Mouse (Mus musculus) intestine, embryonic 15.5 days (tissue): ENCODE measurements around the gene Tmem178b. TPM values are rescaled to one million over a fixed set of nuclear protein-coding genes. Genes with fewer than 3 reads are reported as not detected.

Source experiments
- ATAC-seq: fragments of 200-750 bp; cut with Nextera tagmentation; 2 replicates; pipeline ENCODE4 v1.8.0; 2017; ENCODE audit warnings: moderate TSS enrichment, moderate library complexity
- H3K27ac ChIP-seq: fragments of 300-500 bp; sonication (generic); 2 replicates; pipeline ENCODE4 v1.5.1; 2015; ENCODE audit warnings: mild to moderate bottlenecking, inconsistent platforms
- H3K27me3 ChIP-seq: fragments of 300-500 bp; sonication (generic); replicated peaks from 2 replicates; pipeline ENCODE4 v1.6.1; 2015; ENCODE audit warnings: inconsistent platforms
- H3K36me3 ChIP-seq: fragments of 300-500 bp; sonication (generic); 2 replicates; pipeline ENCODE4 v1.6.1; 2015; ENCODE audit warnings: inconsistent platforms
- H3K4me1 ChIP-seq: fragments of 300-500 bp; sonication (generic); replicated peaks from 2 replicates; pipeline ENCODE4 v1.6.1; 2015; ENCODE audit warnings: inconsistent platforms
- H3K4me2 ChIP-seq: fragments of 300-500 bp; sonication (generic); replicated peaks from 2 replicates; pipeline ENCODE4 v1.6.1; 2015; ENCODE audit warnings: mild to moderate bottlenecking, inconsistent platforms
- H3K4me3 ChIP-seq: fragments of 300-500 bp; sonication (generic); replicated peaks from 2 replicates; pipeline ENCODE4 v1.5.1; 2015; ENCODE audit warnings: inconsistent platforms
- H3K9ac ChIP-seq: fragments of 300-500 bp; sonication (generic); 2 replicates; pipeline ENCODE4 v1.6.1; 2015; ENCODE audit warnings: inconsistent platforms
- H3K9me3 ChIP-seq: fragments of 300-500 bp; sonication (generic); 2 replicates; pipeline ENCODE4 v1.6.1; 2016; ENCODE audit warnings: inconsistent platforms
- WGBS: fragments of 180-500 bp; shearing (Covaris S2); methylation state at CpG from one replicate; pipeline ENCODE4 v1.1.7; 2015; 5-methylcytosine and 5-hydroxymethylcytosine counted together
- polyA plus RNA-seq: library from polyadenylated mRNA; unstranded; fragments of >200 nt; fragmentation: Nextera tagmentation; extraction: Ambion mirVana; gene quantifications from 2 replicates; pipeline ENCODE4 v1.2.1, GENCODE M21; 2015

The Tmem178b gene
- polyA plus RNA-seq, 1 experiment from 2014 or later: 0.68 TPM

GRCm38 (mm10) chr6:40076089-40076488 is 203.0 kb downstream of the Tmem178b start:
- Histone ChIP-seq H3K9ac (no peak overlapping the region), H3K9me3 (no peaks in the 10 kb centered on the region), H3K36me3 (no peaks in the 10 kb centered on the region), H3K4me3 (no peak overlapping the region), H3K27me3 (no peaks in the 10 kb centered on the region), H3K4me1 (no peaks in the 10 kb centered on the region), H3K4me2 (no peak overlapping the region), H3K27ac (no peak overlapping the region)
- 3% methylated on average over 1 of the region's 1 CpGs for WGBS
- ATAC-seq: no peak

- Histone ChIP-seq H3K27me3 (no peaks in the 10 kb centered on the region), H3K9ac (no peak overlapping the region), H3K4me1 (no peaks in the 10 kb centered on the region), H3K36me3 (no peaks in the 10 kb centered on the region), H3K4me3 (no peak overlapping the region), H3K4me2 (no peak overlapping the region), H3K9me3 (no peaks in the 10 kb centered on the region), H3K27ac (no peak overlapping the region)
- ATAC-seq: no peak
- WGBS: 76% methylated on average over 5 of the region's 5 CpGs
These were observed 203.7 kb downstream of the Tmem178b start for GRCm38 (mm10) chr6:40076670-40077313.

- no peaks in the 10 kb centered on the region for H3K36me3 ChIP-seq
- no peak overlapping the region for H3K9ac ChIP-seq
- H3K27me3 ChIP-seq: no peaks in the 10 kb centered on the region
- H3K9me3 ChIP-seq: no peaks in the 10 kb centered on the region
- H3K27ac ChIP-seq: no peak overlapping the region
- H3K4me3 ChIP-seq: no peak overlapping the region
- no peaks in the 10 kb centered on the region for H3K4me1 ChIP-seq
- 83% methylated on average over 3 of the region's 3 CpGs for WGBS
- H3K4me2 ChIP-seq: no peak overlapping the region
- no peak for ATAC-seq
These were observed 205.3 kb downstream of the Tmem178b start for GRCm38 (mm10) chr6:40078353-40078752.

- Histone ChIP-seq H3K4me2 (no peak overlapping the region), H3K9me3 (no peaks in the 10 kb centered on the region), H3K27me3 (no peaks in the 10 kb centered on the region), H3K4me1 (no peaks in the 10 kb centered on the region), H3K4me3 (no peak overlapping the region), H3K36me3 (no peaks in the 10 kb centered on the region), H3K27ac (no peak overlapping the region), H3K9ac (no peak overlapping the region)
- 83% methylated on average over 3 of the region's 3 CpGs for WGBS
- ATAC-seq: no peak
These were observed 210.7 kb downstream of the Tmem178b start for GRCm38 (mm10) chr6:40083726-40084125.

GRCm38 (mm10) chr6:40091250-40091651 is 218.2 kb downstream of the Tmem178b start:
- no peak for ATAC-seq
- no peaks in the 10 kb centered on the region for H3K27me3 ChIP-seq
- no peak overlapping the region for H3K4me3 ChIP-seq
- no peak overlapping the region for H3K27ac ChIP-seq
- H3K9me3 ChIP-seq: no peaks in the 10 kb centered on the region
- no peaks in the 10 kb centered on the region for H3K4me1 ChIP-seq
- H3K9ac ChIP-seq: no peak overlapping the region
- H3K36me3 ChIP-seq: no peaks in the 10 kb centered on the region
- WGBS: 29% methylated on average over 5 of the region's 5 CpGs
- H3K4me2 ChIP-seq: no peak overlapping the region

GRCm38 (mm10) chr6:40098498-40098897 is 225.4 kb downstream of the Tmem178b start:
- no peak for ATAC-seq
- WGBS: 77% methylated on average over 2 of the region's 2 CpGs
- no peaks in the 10 kb centered on the region for H3K4me1 ChIP-seq

GRCm38 (mm10) chr6:40101785-40102184 is 228.7 kb downstream of the Tmem178b start:
- no peaks in the 10 kb centered on the region for H3K27me3 ChIP-seq
- H3K36me3 ChIP-seq: no peaks in the 10 kb centered on the region
- H3K9me3 ChIP-seq: no peaks in the 10 kb centered on the region
- no peak overlapping the region for H3K27ac ChIP-seq
- WGBS: 83% methylated on average over 4 of the region's 4 CpGs
- H3K4me1 ChIP-seq: no peaks in the 10 kb centered on the region
- H3K9ac ChIP-seq: no peak overlapping the region
- ATAC-seq: no peak
- H3K4me3 ChIP-seq: no peak overlapping the region
- H3K4me2 ChIP-seq: no peak overlapping the region

More at GRCm38 (mm10) chr6:40098498-40098897, 225.4 kb downstream of the Tmem178b start:
- H3K4me3 ChIP-seq: no peak overlapping the region
- H3K4me2 ChIP-seq: no peak overlapping the region
- no peak overlapping the region for H3K27ac ChIP-seq
- H3K27me3 ChIP-seq: no peaks in the 10 kb centered on the region
- no peak overlapping the region for H3K9ac ChIP-seq
- no peaks in the 10 kb centered on the region for H3K9me3 ChIP-seq
- H3K36me3 ChIP-seq: no peaks in the 10 kb centered on the region

- no peak overlapping the region for H3K9ac ChIP-seq
- no peak overlapping the region for H3K4me3 ChIP-seq
- no peak for ATAC-seq
- H3K4me1 ChIP-seq: no peaks in the 10 kb centered on the region
- H3K27ac ChIP-seq: no peak overlapping the region
- H3K4me2 ChIP-seq: no peak overlapping the region
- H3K9me3 ChIP-seq: no peaks in the 10 kb centered on the region
- H3K27me3 ChIP-seq: no peaks in the 10 kb centered on the region
- H3K36me3 ChIP-seq: no peaks in the 10 kb centered on the region
- WGBS: 54% methylated on average over 4 of the region's 4 CpGs
These were observed 229.8 kb downstream of the Tmem178b start for GRCm38 (mm10) chr6:40102863-40103262.

GRCm38 (mm10) chr6:40110029-40110428 is 237.0 kb downstream of the Tmem178b start:
- Histone ChIP-seq H3K4me1 (no peaks in the 10 kb centered on the region), H3K36me3 (no peaks in the 10 kb centered on the region), H3K27me3 (no peaks in the 10 kb centered on the region), H3K9ac (no peak overlapping the region), H3K27ac (no peak overlapping the region), H3K4me2 (no peak overlapping the region), H3K4me3 (no peak overlapping the region), H3K9me3 (no peaks in the 10 kb centered on the region)
- ATAC-seq: no peak
- WGBS: 76% methylated on average over 5 of the region's 5 CpGs

GRCm38 (mm10) chr6:40110729-40111128 is 237.7 kb downstream of the Tmem178b start:
- Histone ChIP-seq H3K4me2 (no peak overlapping the region), H3K9ac (no peak overlapping the region), H3K4me3 (no peak overlapping the region), H3K27me3 (no peaks in the 10 kb centered on the region), H3K4me1 (no peaks in the 10 kb centered on the region), H3K27ac (no peak overlapping the region), H3K36me3 (no peaks in the 10 kb centered on the region), H3K9me3 (no peaks in the 10 kb centered on the region)
- ATAC-seq: no peak
- 74% methylated on average over 2 of the region's 2 CpGs for WGBS

GRCm38 (mm10) chr6:40112488-40112887 is 239.4 kb downstream of the Tmem178b start:
- WGBS: 91% methylated on average over 10 of the region's 10 CpGs
- H3K27ac ChIP-seq: no peak overlapping the region
- no peaks in the 10 kb centered on the region for H3K4me1 ChIP-seq
- H3K9me3 ChIP-seq: no peaks in the 10 kb centered on the region
- no peak for ATAC-seq
- H3K9ac ChIP-seq: no peak overlapping the region
- no peak overlapping the region for H3K4me2 ChIP-seq
- H3K27me3 ChIP-seq: no peaks in the 10 kb centered on the region
- no peak overlapping the region for H3K4me3 ChIP-seq
- no peaks in the 10 kb centered on the region for H3K36me3 ChIP-seq

GRCm38 (mm10) chr6:40116225-40116624 is 243.2 kb downstream of the Tmem178b start:
- Histone ChIP-seq H3K27me3 (no peaks in the 10 kb centered on the region), H3K9me3 (no peaks in the 10 kb centered on the region), H3K27ac (no peak overlapping the region), H3K9ac (no peak overlapping the region), H3K4me1 (no peaks in the 10 kb centered on the region), H3K4me3 (no peak overlapping the region), H3K4me2 (no peak overlapping the region), H3K36me3 (no peaks in the 10 kb centered on the region)
- 63% methylated on average over 3 of the region's 3 CpGs for WGBS
- no peak for ATAC-seq

- Histone ChIP-seq H3K9me3 (no peaks in the 10 kb centered on the region), H3K27ac (no peak overlapping the region), H3K4me2 (no peak overlapping the region), H3K36me3 (no peaks in the 10 kb centered on the region), H3K27me3 (no peaks in the 10 kb centered on the region), H3K4me3 (no peak overlapping the region), H3K4me1 (no peaks in the 10 kb centered on the region), H3K9ac (no peak overlapping the region)
- no peak for ATAC-seq
- WGBS: 81% methylated on average over 2 of the region's 2 CpGs
These were observed 247.1 kb downstream of the Tmem178b start for GRCm38 (mm10) chr6:40120176-40120575.
